Mouse (Mus musculus): Measurements from ENCODE around the gene Ccdc93. TPM values are rescaled to one million over a fixed set of nuclear protein-coding genes. Genes with fewer than 3 reads are reported as not detected.
A peak's percentile ranks its signal among the peaks of the same experiment; 100 is the strongest.

The Ccdc93 gene
- polyA plus RNA-seq, 1 experiment from 2014 or later, result 8.2 TPM

DNA sequence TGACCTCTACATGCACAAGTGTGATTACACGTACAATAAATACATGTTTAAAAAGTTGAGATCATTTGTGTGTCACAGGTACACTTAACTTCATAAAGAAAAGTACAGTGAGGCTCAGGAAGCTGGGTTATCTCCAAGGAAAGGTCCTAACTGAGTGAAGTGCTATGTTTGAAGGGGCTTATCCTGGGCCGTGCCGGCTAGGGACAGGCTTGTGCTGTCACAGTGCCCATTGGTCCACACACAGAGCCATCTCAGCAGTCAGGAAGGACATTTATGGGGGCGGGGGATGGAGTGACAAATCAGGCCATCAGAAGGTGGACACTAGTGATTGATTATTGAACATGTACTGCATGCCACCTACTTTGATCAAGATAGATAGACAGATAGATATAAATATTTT lies 22.2 kb downstream of the Ccdc93 start:
- 85% methylated on average over 4 of the region's 4 CpGs for WGBS
- no peaks in the 10 kb centered on the region for H3K9me3 ChIP-seq (ENCODE audit: control insufficient read depth)
- ATAC-seq, result no peak

DNA sequence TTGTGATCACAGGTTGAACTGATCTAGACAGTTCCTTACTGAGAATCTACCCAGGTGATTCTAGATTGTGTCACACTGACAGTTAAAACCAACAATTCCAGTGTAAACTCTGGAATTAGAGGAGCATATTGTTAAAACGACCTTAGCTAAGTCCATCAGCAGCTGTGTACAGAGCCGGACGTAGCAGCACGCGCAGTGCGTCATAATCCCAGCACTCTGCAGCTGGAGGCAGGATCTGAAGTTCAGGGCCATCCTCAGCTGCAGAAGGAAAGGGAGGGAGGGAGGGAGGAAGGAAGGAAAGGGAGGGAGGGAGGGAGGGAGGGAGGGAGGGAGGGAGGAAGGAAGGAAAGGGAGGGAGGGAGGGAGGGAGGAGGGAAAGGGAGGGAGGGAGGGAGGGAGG lies 24.1 kb downstream of the Ccdc93 start:
- no peak for TF ChIP-seq CTCF (IDR thresholded peaks at IDR 0.05; ENCODE audit: low read depth)
- ATAC-seq, result no peak
- no peaks in the 10 kb centered on the region for H3K9me3 ChIP-seq (ENCODE audit: control insufficient read depth)
- H3K27me3 ChIP-seq (replicated peaks; ENCODE audit: control insufficient read depth, insufficient read depth, low read length), result no peaks in the 10 kb centered on the region
- no peak overlapping the region for H3K27ac ChIP-seq (ENCODE audit: low read depth, low read length)
- H3K4me3 ChIP-seq (ENCODE audit: low read depth, low read length), result no peak overlapping the region
- H3K4me2 ChIP-seq (replicated peaks; ENCODE audit: low read depth), result no peak overlapping the region
- H3K4me1 ChIP-seq (replicated peaks; ENCODE audit: control insufficient read depth, insufficient read depth, low read length), result no peaks in the 10 kb centered on the region
- WGBS, result 83% methylated on average over 6 of the region's 6 CpGs
- no peak overlapping the region for H3K9ac ChIP-seq (ENCODE audit: low read depth, low read length)
- H3K36me3 ChIP-seq (ENCODE audit: control insufficient read depth, insufficient read depth), result peaks cover 39% of the 10 kb centered on the region

More for the DNA sequence above, 22.2 kb downstream of the Ccdc93 start:
- TF ChIP-seq CTCF (IDR thresholded peaks at IDR 0.05; ENCODE audit: low read depth), result no peak
- no peak overlapping the region for H3K9ac ChIP-seq (ENCODE audit: low read depth, low read length)
- peaks cover 50% of the 10 kb centered on the region for H3K36me3 ChIP-seq (ENCODE audit: control insufficient read depth, insufficient read depth)
- H3K4me3 ChIP-seq (ENCODE audit: low read depth, low read length), result no peak overlapping the region
- no peaks in the 10 kb centered on the region for H3K4me1 ChIP-seq (replicated peaks; ENCODE audit: control insufficient read depth, insufficient read depth, low read length)
- no peak overlapping the region for H3K4me2 ChIP-seq (replicated peaks; ENCODE audit: low read depth)
- no peaks in the 10 kb centered on the region for H3K27me3 ChIP-seq (replicated peaks; ENCODE audit: control insufficient read depth, insufficient read depth, low read length)
- no peak overlapping the region for H3K27ac ChIP-seq (ENCODE audit: low read depth, low read length)

DNA sequence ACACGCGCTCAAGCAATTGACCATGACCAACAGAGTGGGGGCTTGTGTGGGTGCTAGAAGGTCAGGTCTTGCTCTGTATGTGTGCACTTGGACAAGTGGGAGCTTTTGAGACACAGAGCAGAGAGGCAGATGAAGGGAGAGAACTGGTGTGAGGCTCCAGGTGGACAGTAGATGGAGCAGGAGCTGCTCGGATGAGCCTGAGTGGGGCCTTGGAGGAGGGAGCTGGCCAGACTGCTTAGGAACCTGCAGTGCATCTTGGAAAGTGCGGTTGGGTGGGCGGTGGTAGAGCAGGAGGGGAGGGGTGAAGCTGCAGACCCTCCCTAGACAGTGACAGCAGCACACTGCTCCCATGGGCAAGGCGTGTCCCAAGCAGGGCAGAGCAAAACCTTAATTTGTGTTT lies 29.2 kb downstream of the Ccdc93 start:
- Histone ChIP-seq H3K9ac (ENCODE audit: low read depth, low read length) (no peak overlapping the region), H3K27ac (ENCODE audit: low read depth, low read length) (no peak overlapping the region), H3K4me1 (replicated peaks; ENCODE audit: control insufficient read depth, insufficient read depth, low read length) (no peaks in the 10 kb centered on the region), H3K4me3 (ENCODE audit: low read depth, low read length) (no peak overlapping the region), H3K36me3 (ENCODE audit: control insufficient read depth, insufficient read depth) (peaks cover 35% of the 10 kb centered on the region), H3K9me3 (ENCODE audit: control insufficient read depth) (no peaks in the 10 kb centered on the region), H3K27me3 (replicated peaks; ENCODE audit: control insufficient read depth, insufficient read depth, low read length) (no peaks in the 10 kb centered on the region), H3K4me2 (replicated peaks; ENCODE audit: low read depth) (no peak overlapping the region)
- WGBS, result 72% methylated on average over 6 of the region's 6 CpGs
- no peak for ATAC-seq
- TF ChIP-seq CTCF (IDR thresholded peaks at IDR 0.05; ENCODE audit: low read depth), result peak; percentile 57

DNA sequence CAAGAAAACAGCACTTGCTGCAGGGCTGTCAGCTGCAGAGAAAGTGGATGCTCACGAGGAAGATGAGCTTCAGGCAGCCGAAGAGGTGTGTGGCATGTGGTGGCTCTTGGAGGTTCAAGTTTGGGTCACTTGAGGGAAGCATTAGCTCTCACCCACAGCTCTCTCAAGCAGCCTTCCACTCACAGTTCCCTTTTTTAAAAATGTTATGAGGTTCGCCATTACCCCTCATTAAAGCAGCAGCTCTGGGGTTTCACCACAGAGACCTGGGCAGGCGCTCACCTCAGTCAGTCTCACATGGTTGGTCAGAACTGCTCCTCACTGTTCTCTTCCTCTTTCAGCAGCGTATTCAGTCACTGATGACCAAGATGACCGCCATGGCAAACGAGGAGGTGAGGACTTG lies 31.0 kb downstream of the Ccdc93 start:
- Histone ChIP-seq H3K9ac (ENCODE audit: low read depth, low read length) (no peak overlapping the region), H3K36me3 (ENCODE audit: control insufficient read depth, insufficient read depth) (peaks cover 39% of the 10 kb centered on the region), H3K27me3 (replicated peaks; ENCODE audit: control insufficient read depth, insufficient read depth, low read length) (no peaks in the 10 kb centered on the region), H3K4me1 (replicated peaks; ENCODE audit: control insufficient read depth, insufficient read depth, low read length) (no peaks in the 10 kb centered on the region), H3K4me3 (ENCODE audit: low read depth, low read length) (no peak overlapping the region), H3K27ac (ENCODE audit: low read depth, low read length) (no peak overlapping the region), H3K9me3 (ENCODE audit: control insufficient read depth) (no peaks in the 10 kb centered on the region), H3K4me2 (replicated peaks; ENCODE audit: low read depth) (no peak overlapping the region)
- 85% methylated on average over 7 of the region's 7 CpGs for WGBS
- no peak for ATAC-seq
- no peak for TF ChIP-seq CTCF (IDR thresholded peaks at IDR 0.05; ENCODE audit: low read depth)

DNA sequence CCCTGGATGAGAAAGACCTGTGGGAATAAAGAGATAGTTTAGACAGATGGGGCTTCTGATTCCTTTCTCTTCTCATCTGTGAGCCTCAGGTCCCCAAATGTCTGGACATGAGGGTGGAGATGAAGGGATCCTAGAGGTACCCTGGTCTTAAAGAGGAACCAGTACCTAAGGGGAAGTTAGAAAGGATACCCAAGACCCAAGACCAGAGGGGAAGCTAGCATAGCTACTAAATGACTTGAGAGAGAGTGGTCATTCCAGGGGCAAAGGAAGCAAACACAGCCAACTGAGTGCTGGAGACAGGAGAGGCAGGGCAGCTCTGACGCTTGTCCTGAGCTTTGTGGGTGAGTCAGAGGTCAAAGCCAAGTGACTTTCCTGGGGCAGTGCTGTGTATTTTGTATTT lies 31.8 kb downstream of the Ccdc93 start:
- Histone ChIP-seq H3K4me3 (ENCODE audit: low read depth, low read length) (no peak overlapping the region), H3K27ac (ENCODE audit: low read depth, low read length) (peak overlapping the region; percentile 85; the same call in 1 of the 2 replicates), H3K9ac (ENCODE audit: low read depth, low read length) (no peak overlapping the region), H3K4me1 (replicated peaks; ENCODE audit: control insufficient read depth, insufficient read depth, low read length) (no peaks in the 10 kb centered on the region), H3K4me2 (replicated peaks; ENCODE audit: low read depth) (no peak overlapping the region), H3K9me3 (ENCODE audit: control insufficient read depth) (no peaks in the 10 kb centered on the region), H3K36me3 (ENCODE audit: control insufficient read depth, insufficient read depth) (peaks cover 39% of the 10 kb centered on the region), H3K27me3 (replicated peaks; ENCODE audit: control insufficient read depth, insufficient read depth, low read length) (no peaks in the 10 kb centered on the region)
- 35% methylated on average over 1 of the region's 1 CpGs for WGBS
- ATAC-seq, result no peak
- TF ChIP-seq CTCF (IDR thresholded peaks at IDR 0.05; ENCODE audit: low read depth), result no peak

DNA sequence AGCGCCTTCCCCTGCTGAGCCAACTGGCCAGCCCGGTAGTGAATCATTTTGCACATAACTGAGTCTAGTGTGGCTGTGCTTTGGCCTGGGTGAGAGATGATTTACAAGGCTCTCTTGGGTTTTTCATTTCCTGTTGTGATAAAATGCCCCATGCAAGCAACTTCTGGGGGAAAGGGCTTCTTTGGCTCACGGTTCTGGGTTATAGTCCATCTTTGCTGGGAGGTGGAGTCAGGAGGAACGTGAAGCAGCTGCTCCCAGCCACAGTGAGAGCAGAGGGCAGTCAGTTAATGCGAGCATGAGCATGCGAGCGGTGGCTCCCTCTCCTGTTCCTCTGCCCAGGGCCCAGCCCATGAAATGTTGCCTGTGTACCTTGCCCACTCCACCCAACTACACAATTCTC lies 33.0 kb downstream of the Ccdc93 start:
- TF ChIP-seq CTCF (IDR thresholded peaks at IDR 0.05; ENCODE audit: low read depth), result peak; percentile 54
- peak; percentile 98 for ATAC-seq
- 22% methylated on average over 7 of the region's 7 CpGs for WGBS
- Histone ChIP-seq H3K36me3 (ENCODE audit: control insufficient read depth, insufficient read depth) (peaks cover 46% of the 10 kb centered on the region), H3K27me3 (replicated peaks; ENCODE audit: control insufficient read depth, insufficient read depth, low read length) (no peaks in the 10 kb centered on the region), H3K27ac (ENCODE audit: low read depth, low read length) (peak overlapping the region; percentile 85), H3K4me2 (replicated peaks; ENCODE audit: low read depth) (no peak overlapping the region; the same call in 1 of the 2 replicates), H3K9me3 (ENCODE audit: control insufficient read depth) (no peaks in the 10 kb centered on the region), H3K4me1 (replicated peaks; ENCODE audit: control insufficient read depth, insufficient read depth, low read length) (no peaks in the 10 kb centered on the region), H3K9ac (ENCODE audit: low read depth, low read length) (no peak overlapping the region), H3K4me3 (ENCODE audit: low read depth, low read length) (no peak overlapping the region)

DNA sequence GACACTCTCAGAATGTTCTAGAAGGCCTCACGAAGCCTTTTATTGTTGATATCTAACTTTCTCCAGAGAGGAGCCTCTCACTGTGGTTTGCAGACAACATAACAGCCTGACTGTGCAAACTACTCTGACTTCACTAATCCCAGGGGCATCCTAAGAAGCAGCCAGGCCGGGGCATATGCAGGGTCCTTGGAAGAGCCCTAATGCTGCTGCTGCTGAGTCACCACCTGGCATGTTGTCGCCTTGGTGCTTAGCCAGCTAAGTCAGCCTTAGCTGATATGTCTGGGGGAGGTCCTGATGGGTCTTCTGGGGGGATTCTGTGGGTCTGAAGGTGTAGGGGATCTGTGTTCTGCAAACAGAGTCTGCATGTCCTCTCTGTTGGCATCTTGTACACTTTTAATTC lies 35.4 kb downstream of the Ccdc93 start:
- Histone ChIP-seq H3K9me3 (ENCODE audit: control insufficient read depth) (no peaks in the 10 kb centered on the region), H3K27me3 (replicated peaks; ENCODE audit: control insufficient read depth, insufficient read depth, low read length) (no peaks in the 10 kb centered on the region), H3K36me3 (ENCODE audit: control insufficient read depth, insufficient read depth) (peaks cover 48% of the 10 kb centered on the region), H3K9ac (ENCODE audit: low read depth, low read length) (no peak overlapping the region), H3K27ac (ENCODE audit: low read depth, low read length) (no peak overlapping the region), H3K4me2 (replicated peaks; ENCODE audit: low read depth) (no peak overlapping the region), H3K4me1 (replicated peaks; ENCODE audit: control insufficient read depth, insufficient read depth, low read length) (no peaks in the 10 kb centered on the region), H3K4me3 (ENCODE audit: low read depth, low read length) (no peak overlapping the region)
- no peak for ATAC-seq
- 95% methylated on average over 3 of the region's 3 CpGs for WGBS
- no peak for TF ChIP-seq CTCF (IDR thresholded peaks at IDR 0.05; ENCODE audit: low read depth)

Measured in intestine, postnatal 0 days (tissue).